Mouse (Mus musculus) megakaryocyte, embryonic 14.5 days (primary cell): ENCODE results near the gene Creld2.

ENCODE experiments used
- FLI1 ChIP-seq: IDR thresholded peaks from 2 replicates; pipeline ENCODE4 v1.6.1; 2012; ENCODE audit warnings: low read length, inconsistent platforms, mixed read lengths
- GATA1 ChIP-seq: IDR thresholded peaks from 3 replicates; pipeline ENCODE4 v1.6.1; 2012; ENCODE audit warnings: mixed read lengths, low read length, inconsistent platforms, borderline replicate concordance

- TF ChIP-seq GATA1: no peak
- no peak for TF ChIP-seq FLI1
Measured at GRCm38 (mm10) chr15:88800921-88801354, 18.5 kb upstream of the Creld2 start.
